Mouse (Mus musculus): ENCODE data around the gene Cnn2.

- TF ChIP-seq CTCF (IDR thresholded peaks at IDR 0.05; ENCODE audit: low read depth) (no peak), EP300 (IDR thresholded peaks at IDR 0.05; ENCODE audit: low read depth) (no peak)
Measured at GRCm38 (mm10) chr10:79966886-79967400, 21.4 kb upstream of the Cnn2 start.
